Comparison of ENCODE assay signal across 20 mouse cellular contexts in genomic region chr2:141800236-141800635, GRCm38 (mm10).
"Had no signal": no experiment of that assay in that cellular context is flagged by ENCODE, and none has a peak within 500 bp of the region (broad histone marks: within the 10 kb centered on the region; RNA-seq: fewer than 3 reads in every experiment).

No protein-coding gene starts in this region.

- H3K9me3 ChIP-seq: kidney, embryonic 15.5 days; limb, embryonic 13.5 days; liver, embryonic 13.5 days; midbrain, embryonic 12.5 days; midbrain, embryonic 15.5 days; neural tube, embryonic 12.5 days; neural tube, embryonic 15.5 days had no signal

- DNase-seq: kidney, adult 8-10 months; kidney, postnatal 10 days; kidney, postnatal 36 days; layer of hippocampus, postnatal 36 days; liver; liver, embryonic 13.5 days; lung, adult 2 months; lung, postnatal 14 days; lung, postnatal 4 days; right cerebral cortex, adult 18-20 months; right cerebral cortex, postnatal 14 days; right cerebral cortex, postnatal 4 days; thymus, postnatal 25 days had no signal

- H3K4me1 ChIP-seq: kidney, embryonic 15.5 days; limb, embryonic 13.5 days; liver, embryonic 13.5 days; midbrain, embryonic 12.5 days; midbrain, embryonic 15.5 days; neural tube, embryonic 12.5 days; neural tube, embryonic 15.5 days had no signal

- H3K27me3 ChIP-seq: kidney, embryonic 15.5 days; limb, embryonic 13.5 days; liver, embryonic 13.5 days; midbrain, embryonic 12.5 days; midbrain, embryonic 15.5 days; neural tube, embryonic 12.5 days; neural tube, embryonic 15.5 days had no signal

- H3K4me2 ChIP-seq: kidney, embryonic 15.5 days; limb, embryonic 13.5 days; liver, embryonic 13.5 days; midbrain, embryonic 12.5 days; midbrain, embryonic 15.5 days; neural tube, embryonic 12.5 days; neural tube, embryonic 15.5 days had no signal

- ATAC-seq: midbrain, embryonic 15.5 days had no signal

- H3K9ac ChIP-seq: kidney, embryonic 15.5 days; limb, embryonic 13.5 days; liver, embryonic 13.5 days; midbrain, embryonic 12.5 days; midbrain, embryonic 15.5 days; neural tube, embryonic 12.5 days; neural tube, embryonic 15.5 days had no signal

- H3K4me3 ChIP-seq: kidney, embryonic 15.5 days; left cerebral cortex, adult 2 months; limb, embryonic 13.5 days; liver, embryonic 13.5 days; midbrain, embryonic 12.5 days; midbrain, embryonic 15.5 days; neural tube, embryonic 12.5 days; neural tube, embryonic 15.5 days had no signal

- H3K27ac ChIP-seq: kidney, embryonic 15.5 days; left cerebral cortex, adult 2 months; limb, embryonic 13.5 days; liver, embryonic 13.5 days; midbrain, embryonic 12.5 days; midbrain, embryonic 15.5 days; neural tube, embryonic 12.5 days; neural tube, embryonic 15.5 days had no signal

- H3K36me3 ChIP-seq: kidney, embryonic 15.5 days; limb, embryonic 13.5 days; liver, embryonic 13.5 days; midbrain, embryonic 12.5 days; midbrain, embryonic 15.5 days; neural tube, embryonic 12.5 days; neural tube, embryonic 15.5 days had no signal
